Mouse (Mus musculus): Measurements from ENCODE around the gene Gm10961. TPM values are rescaled to one million over a fixed set of nuclear protein-coding genes. Genes with fewer than 3 reads are reported as not detected.

Gene Gm10961
- total RNA-seq, 1 experiment, result not detected

DNA sequence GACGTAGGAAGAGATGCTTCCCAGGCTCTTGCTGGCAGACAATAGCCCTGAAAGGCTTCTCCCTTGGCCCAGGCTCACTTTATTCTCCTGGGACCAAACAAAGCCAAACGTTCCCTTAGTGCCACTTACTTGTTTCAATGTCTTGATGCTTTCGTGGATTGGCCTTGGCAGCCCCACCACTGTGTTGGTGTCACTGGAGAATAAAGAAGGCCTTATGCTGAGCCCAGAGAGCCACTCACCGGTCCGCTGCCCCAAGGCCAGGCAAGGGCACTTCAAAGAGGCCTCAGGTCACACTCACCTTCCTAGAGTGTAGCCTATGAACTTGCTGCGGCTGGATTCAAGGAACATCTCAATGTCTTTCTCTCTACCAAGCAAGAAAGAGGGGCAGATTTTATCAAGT lies 11.2 kb upstream of the Gm10961 start:
- in situ Hi-C loops (cut with MboI; ENCODE audit: low sequenced_read_pairs in 2 of 2, unreplicated experiment in 2 of 2), result no loop called here
- peaks cover 48% of the 10 kb centered on the region for H3K36me3 ChIP-seq (ENCODE audit: control insufficient read depth, insufficient read depth, low read length, poor library complexity, severe bottlenecking)
- H3K9ac ChIP-seq (ENCODE audit: insufficient read depth, low read depth, low read length, poor library complexity, severe bottlenecking), result no peak overlapping the region
- no peak for DNase-seq (ENCODE audit: low read depth, low spot score)
- TF ChIP-seq ZNF384 (IDR thresholded peaks at IDR 0.05; ENCODE audit: low read depth, low read length), result no peak
- TF ChIP-seq HCFC1 (IDR thresholded peaks at IDR 0.05; ENCODE audit: borderline replicate concordance, insufficient read depth, low read length), result no peak
- TF ChIP-seq MAFK (IDR thresholded peaks at IDR 0.05; ENCODE audit: insufficient read depth, low read depth, low read length), result no peak
- TF ChIP-seq ZC3H11A (IDR thresholded peaks at IDR 0.05; ENCODE audit: borderline replicate concordance, low read depth, low read length), result no peak
- no peak for TF ChIP-seq CHD2 (IDR thresholded peaks at IDR 0.05; ENCODE audit: low read depth, low read length)
- no peak overlapping the region for H3K4me3 ChIP-seq (ENCODE audit: insufficient read depth in 1 of 2, low read depth in 1 of 2, low read length in 2 of 2, poor library complexity in 1 of 2, severe bottlenecking in 1 of 2)
- no peak overlapping the region for H3K27ac ChIP-seq (ENCODE audit: insufficient read depth, low read depth, low read length, poor library complexity, severe bottlenecking)
- H3K9me3 ChIP-seq (ENCODE audit: control insufficient read depth, insufficient read depth, low read depth, low read length), result no peaks in the 10 kb centered on the region
- H3K4me1 ChIP-seq (ENCODE audit: control insufficient read depth in 2 of 2, insufficient read depth in 2 of 2, low read length in 2 of 2, poor library complexity in 1 of 2), result no peaks in the 10 kb centered on the region

DNA sequence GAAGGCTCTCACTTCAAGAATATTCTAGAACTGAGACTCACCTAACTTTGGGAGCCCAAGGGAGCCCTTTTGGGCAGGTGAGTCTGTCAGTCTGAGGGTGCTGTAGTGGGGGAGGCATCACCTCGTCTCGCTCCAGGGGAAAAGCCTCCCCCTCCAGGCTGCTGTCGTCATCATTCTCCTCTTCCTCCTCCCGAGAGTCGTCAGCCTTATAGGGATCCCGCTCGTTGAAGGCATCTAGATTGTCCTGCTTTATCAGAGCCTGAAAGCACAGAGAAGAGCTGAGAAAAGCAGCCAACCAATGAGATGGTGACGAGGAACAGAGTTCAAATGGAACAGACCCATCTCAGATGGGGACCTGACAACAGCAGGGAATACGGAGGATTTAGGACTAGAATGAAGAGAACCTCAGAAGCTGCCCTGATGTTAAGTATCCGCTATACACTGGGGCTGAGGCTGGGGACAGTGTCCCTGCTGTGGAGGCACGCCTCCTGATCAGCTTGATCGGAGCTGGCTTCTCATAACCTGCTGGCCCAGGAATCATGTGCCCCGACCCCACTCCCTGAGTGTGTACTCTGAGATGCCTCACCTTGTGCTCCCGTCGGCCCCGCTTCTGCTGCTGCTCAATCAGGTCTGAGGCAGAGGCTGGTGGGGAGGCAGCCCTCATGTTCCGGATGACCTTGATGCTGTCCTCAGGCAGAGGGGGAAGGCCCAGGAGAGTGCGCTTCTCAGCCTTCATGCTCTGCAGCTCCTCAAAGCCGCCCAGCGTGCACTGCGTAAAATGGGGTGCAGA lies 9.6 kb upstream of the Gm10961 start:
- Histone ChIP-seq H3K27ac (ENCODE audit: insufficient read depth, low read depth, low read length, poor library complexity, severe bottlenecking) (no peak overlapping the region), H3K4me1 (ENCODE audit: control insufficient read depth in 2 of 2, insufficient read depth in 2 of 2, low read length in 2 of 2, poor library complexity in 1 of 2) (no peaks in the 10 kb centered on the region), H3K9me3 (ENCODE audit: control insufficient read depth, insufficient read depth, low read depth, low read length) (no peaks in the 10 kb centered on the region), H3K4me3 (ENCODE audit: insufficient read depth in 1 of 2, low read depth in 1 of 2, low read length in 2 of 2, poor library complexity in 1 of 2, severe bottlenecking in 1 of 2) (no peak overlapping the region), H3K36me3 (ENCODE audit: control insufficient read depth, insufficient read depth, low read length, poor library complexity, severe bottlenecking) (peaks cover 47% of the 10 kb centered on the region), H3K9ac (ENCODE audit: insufficient read depth, low read depth, low read length, poor library complexity, severe bottlenecking) (no peak overlapping the region)
- in situ Hi-C loops (cut with MboI; ENCODE audit: low sequenced_read_pairs in 2 of 2, unreplicated experiment in 2 of 2), result no loop called here
- no peak for DNase-seq (ENCODE audit: low read depth, low spot score)
- TF ChIP-seq MAFK (IDR thresholded peaks at IDR 0.05; ENCODE audit: insufficient read depth, low read depth, low read length), result no peak
- no peak for TF ChIP-seq ZC3H11A (IDR thresholded peaks at IDR 0.05; ENCODE audit: borderline replicate concordance, low read depth, low read length)
- TF ChIP-seq ZNF384 (IDR thresholded peaks at IDR 0.05; ENCODE audit: low read depth, low read length), result no peak
- no peak for TF ChIP-seq HCFC1 (IDR thresholded peaks at IDR 0.05; ENCODE audit: borderline replicate concordance, insufficient read depth, low read length)
- no peak for TF ChIP-seq CHD2 (IDR thresholded peaks at IDR 0.05; ENCODE audit: low read depth, low read length)

DNA sequence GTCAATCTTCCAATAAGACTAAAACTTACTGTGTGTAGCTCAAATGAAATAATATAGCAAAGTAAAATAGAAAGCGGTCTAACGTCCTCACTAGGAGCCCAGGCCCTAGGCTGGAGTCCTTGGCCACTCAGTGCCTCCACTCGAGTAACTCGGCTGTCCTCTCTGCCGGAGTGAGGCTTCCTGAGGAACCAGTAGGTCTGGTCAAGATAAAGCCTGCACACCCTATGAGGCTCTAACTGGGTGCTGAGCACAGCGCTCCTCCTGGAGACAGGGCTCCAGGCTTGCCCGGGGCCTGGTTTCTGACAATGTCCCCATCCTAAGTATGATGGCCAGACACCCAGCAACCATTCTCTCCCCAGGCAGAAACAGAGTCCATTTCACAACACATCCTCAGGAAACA lies 8.6 kb upstream of the Gm10961 start:
- Histone ChIP-seq H3K27ac (ENCODE audit: insufficient read depth, low read depth, low read length, poor library complexity, severe bottlenecking) (no peak overlapping the region), H3K4me3 (ENCODE audit: insufficient read depth in 1 of 2, low read depth in 1 of 2, low read length in 2 of 2, poor library complexity in 1 of 2, severe bottlenecking in 1 of 2) (no peak overlapping the region), H3K4me1 (ENCODE audit: control insufficient read depth in 2 of 2, insufficient read depth in 2 of 2, low read length in 2 of 2, poor library complexity in 1 of 2) (no peaks in the 10 kb centered on the region), H3K36me3 (ENCODE audit: control insufficient read depth, insufficient read depth, low read length, poor library complexity, severe bottlenecking) (peaks cover 52% of the 10 kb centered on the region), H3K9me3 (ENCODE audit: control insufficient read depth, insufficient read depth, low read depth, low read length) (no peaks in the 10 kb centered on the region), H3K9ac (ENCODE audit: insufficient read depth, low read depth, low read length, poor library complexity, severe bottlenecking) (no peak overlapping the region)
- no peak for DNase-seq (ENCODE audit: low read depth, low spot score)
- in situ Hi-C loops (cut with MboI; ENCODE audit: low sequenced_read_pairs in 2 of 2, unreplicated experiment in 2 of 2), result no loop called here
- TF ChIP-seq HCFC1 (IDR thresholded peaks at IDR 0.05; ENCODE audit: borderline replicate concordance, insufficient read depth, low read length) (no peak), MAFK (IDR thresholded peaks at IDR 0.05; ENCODE audit: insufficient read depth, low read depth, low read length) (no peak), ZC3H11A (IDR thresholded peaks at IDR 0.05; ENCODE audit: borderline replicate concordance, low read depth, low read length) (no peak), ZNF384 (IDR thresholded peaks at IDR 0.05; ENCODE audit: low read depth, low read length) (no peak), CHD2 (IDR thresholded peaks at IDR 0.05; ENCODE audit: low read depth, low read length) (no peak)

DNA sequence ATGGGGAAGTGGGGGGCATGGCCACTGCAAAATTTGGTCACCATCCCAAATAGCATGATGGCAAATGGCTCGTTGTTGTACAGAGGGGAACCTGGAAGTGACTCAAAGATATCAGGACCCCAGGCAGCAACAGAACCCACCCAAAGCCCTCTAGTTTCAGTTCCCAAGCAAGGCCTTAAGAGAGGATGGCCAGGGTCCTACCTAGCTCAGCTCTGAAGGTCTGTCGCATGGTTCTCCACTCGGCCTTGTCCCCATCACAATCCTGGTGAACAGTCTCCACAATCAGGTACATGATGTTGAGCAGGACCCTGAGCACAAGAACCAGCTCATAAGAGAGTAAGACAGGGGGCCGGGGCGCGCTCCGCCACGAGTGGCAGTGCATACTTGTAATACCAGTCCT lies 6.7 kb upstream of the Gm10961 start:
- Histone ChIP-seq H3K4me3 (ENCODE audit: insufficient read depth in 1 of 2, low read depth in 1 of 2, low read length in 2 of 2, poor library complexity in 1 of 2, severe bottlenecking in 1 of 2) (no peak overlapping the region), H3K36me3 (ENCODE audit: control insufficient read depth, insufficient read depth, low read length, poor library complexity, severe bottlenecking) (peaks cover 44% of the 10 kb centered on the region), H3K9ac (ENCODE audit: insufficient read depth, low read depth, low read length, poor library complexity, severe bottlenecking) (no peak overlapping the region), H3K4me1 (ENCODE audit: control insufficient read depth in 2 of 2, insufficient read depth in 2 of 2, low read length in 2 of 2, poor library complexity in 1 of 2) (no peaks in the 10 kb centered on the region), H3K9me3 (ENCODE audit: control insufficient read depth, insufficient read depth, low read depth, low read length) (no peaks in the 10 kb centered on the region), H3K27ac (ENCODE audit: insufficient read depth, low read depth, low read length, poor library complexity, severe bottlenecking) (no peak overlapping the region)
- DNase-seq (ENCODE audit: low read depth, low spot score), result no peak
- TF ChIP-seq ZNF384 (IDR thresholded peaks at IDR 0.05; ENCODE audit: low read depth, low read length) (no peak), HCFC1 (IDR thresholded peaks at IDR 0.05; ENCODE audit: borderline replicate concordance, insufficient read depth, low read length) (no peak), ZC3H11A (IDR thresholded peaks at IDR 0.05; ENCODE audit: borderline replicate concordance, low read depth, low read length) (no peak), CHD2 (IDR thresholded peaks at IDR 0.05; ENCODE audit: low read depth, low read length) (no peak), MAFK (IDR thresholded peaks at IDR 0.05; ENCODE audit: insufficient read depth, low read depth, low read length) (no peak)
- in situ Hi-C loops (cut with MboI; ENCODE audit: low sequenced_read_pairs in 2 of 2, unreplicated experiment in 2 of 2), result no loop called here

Data from ES-E14 (cell line).